8 mouse cellular contexts compared by ENCODE assay signal in genomic region chr19:32755104-32755791, GRCm38 (mm10). TPM values are rescaled to one million over a fixed set of nuclear protein-coding genes. Genes with fewer than 3 reads are reported as not detected.
A peak's percentile ranks its signal among the peaks of the same experiment; 100 is the strongest.
DNase-seq lines count a peak whose midpoint lies in the region; ATAC-seq lines count a peak whose summit lies in the region.

No protein-coding gene starts in this region.

- no peak for DNase-seq in lung, adult 18-20 months
- peak; percentile 47 to 79 for DNase-seq in cerebellum, postnatal 14 days
- DNase-seq in hindbrain, embryonic 14.5 days (ENCODE audit: low spot score): peak; percentile 38
- DNase-seq in right cerebral cortex, adult 2 months (ENCODE audit: low spot score in 2 of 2): no peak

- H3K9me3 ChIP-seq in lung, embryonic 16.5 days (ENCODE audit: control insufficient read depth, low read length): no peaks in the 10 kb centered on the region
- H3K9me3 ChIP-seq in hindbrain, embryonic 14.5 days (ENCODE audit: control insufficient read depth, low read length): no peaks in the 10 kb centered on the region
- no peaks in the 10 kb centered on the region for H3K9me3 ChIP-seq in midbrain, embryonic 15.5 days

- peak overlapping the region; percentile 87 for H3K9ac ChIP-seq in lung, embryonic 16.5 days (ENCODE audit: low read length)
- peak overlapping the region; percentile 72 for H3K9ac ChIP-seq in hindbrain, embryonic 14.5 days
- H3K9ac ChIP-seq in midbrain, embryonic 15.5 days: peak overlapping the region; percentile 96

- ATAC-seq in lung, embryonic 16.5 days (ENCODE audit: low read depth): no peak
- no peak for ATAC-seq in hindbrain, embryonic 14.5 days (ENCODE audit: low FRiP score)
- no peak for ATAC-seq in midbrain, embryonic 15.5 days (replicated peaks)
- no peak for ATAC-seq in inflammation-experienced regulatory T-cells, adult 6 months
- no peak for ATAC-seq in megakaryocyte-erythroid progenitor cell, adult 5-6 weeks (replicated peaks; ENCODE audit: low FRiP score, low TSS enrichment, poor library complexity, severe bottlenecking)

- H3K27me3 ChIP-seq in lung, embryonic 16.5 days (ENCODE audit: control insufficient read depth, insufficient read depth, low read depth, low read length): peaks cover 2% of the 10 kb centered on the region; the same call in 1 of the 2 replicates
- H3K27me3 ChIP-seq in hindbrain, embryonic 14.5 days (ENCODE audit: control insufficient read depth, insufficient read depth, low read length): no peaks in the 10 kb centered on the region
- peaks cover 4% of the 10 kb centered on the region; the same call in 1 of the 2 replicates for H3K27me3 ChIP-seq in midbrain, embryonic 15.5 days (replicated peaks)

- peak overlapping the region; percentile 96 for H3K4me3 ChIP-seq in lung, embryonic 16.5 days (ENCODE audit: low read length)
- H3K4me3 ChIP-seq in hindbrain, embryonic 14.5 days (replicated peaks; ENCODE audit: low read length): peak overlapping the region; percentile 92
- H3K4me3 ChIP-seq in midbrain, embryonic 15.5 days: peak overlapping the region; percentile 92

- peak overlapping the region; percentile 97 for H3K4me2 ChIP-seq in lung, embryonic 16.5 days (ENCODE audit: low read depth, low read length)
- peak overlapping the region; percentile 99 for H3K4me2 ChIP-seq in hindbrain, embryonic 14.5 days (replicated peaks)
- H3K4me2 ChIP-seq in midbrain, embryonic 15.5 days: peak overlapping the region; percentile 96

- peak overlapping the region; percentile 96 for H3K27ac ChIP-seq in lung, embryonic 16.5 days (ENCODE audit: low read length)
- H3K27ac ChIP-seq in hindbrain, embryonic 14.5 days: peak overlapping the region; percentile 98; the same call in 1 of the 2 replicates
- peak overlapping the region; percentile 100 for H3K27ac ChIP-seq in midbrain, embryonic 15.5 days

- H3K36me3 ChIP-seq in lung, embryonic 16.5 days (ENCODE audit: control insufficient read depth, insufficient read depth, low read length): no peaks in the 10 kb centered on the region
- H3K36me3 ChIP-seq in hindbrain, embryonic 14.5 days (replicated peaks; ENCODE audit: control insufficient read depth, insufficient read depth): no peaks in the 10 kb centered on the region
- H3K36me3 ChIP-seq in midbrain, embryonic 15.5 days (replicated peaks): no peaks in the 10 kb centered on the region

- WGBS in lung, embryonic 16.5 days: 5% methylated on average over 12 of the region's 12 CpGs
- WGBS in hindbrain, embryonic 14.5 days: 4% methylated on average over 12 of the region's 12 CpGs
- 5% methylated on average over 12 of the region's 12 CpGs for WGBS in midbrain, embryonic 15.5 days

- H3K4me1 ChIP-seq in lung, embryonic 16.5 days (replicated peaks; ENCODE audit: control insufficient read depth, insufficient read depth, low read length): peaks cover 5% of the 10 kb centered on the region; the same call in 1 of the 2 replicates
- H3K4me1 ChIP-seq in hindbrain, embryonic 14.5 days (replicated peaks; ENCODE audit: control insufficient read depth, insufficient read depth, low read length): peaks cover 17% of the 10 kb centered on the region; the same call in 1 of the 2 replicates
- H3K4me1 ChIP-seq in midbrain, embryonic 15.5 days: peaks cover 19% of the 10 kb centered on the region

RNA-seq across cellular contexts. Expression of gene Pten, which starts 2.0 kb away (rescaled TPM):
- 9.1 and 9.5 TPM in 2 replicates for polyA plus RNA-seq in lung, embryonic 16.5 days (2015; fragmentation: Nextera tagmentation; extraction: Ambion mirVana)
- polyA plus RNA-seq in hindbrain, embryonic 14.5 days (2014; fragmentation: Nextera tagmentation; extraction: Ambion mirVana): 21.8 and 22.8 TPM in 2 replicates
- 10.5 and 12.2 TPM in 2 replicates for polyA plus RNA-seq in midbrain, embryonic 15.5 days (2015; fragmentation: Nextera tagmentation; extraction: Ambion mirVana)
- polyA plus RNA-seq in inflammation-experienced regulatory T-cells, adult 6 months (2017; shearing (Covaris generic)): 10 to 100 TPM; 13.6 to 17.2 (median 16.0) TPM
- 51.0 and 53.2 TPM in 2 replicates for total RNA-seq in megakaryocyte-erythroid progenitor cell, adult 5-6 weeks (2014; fragmentation: Nextera tagmentation)
- total RNA-seq in megakaryocyte-erythroid progenitor cell, adult 5-6 weeks (2017): 63.2 and 90.9 TPM in 2 replicates

RNA-seq across cellular contexts. Expression of gene Atad1, which starts 15.7 kb away (rescaled TPM):
- polyA plus RNA-seq in lung, embryonic 16.5 days (2015; fragmentation: Nextera tagmentation; extraction: Ambion mirVana): 57.9 and 62.8 TPM in 2 replicates
- 128 and 144 TPM in 2 replicates for polyA plus RNA-seq in hindbrain, embryonic 14.5 days (2014; fragmentation: Nextera tagmentation; extraction: Ambion mirVana)
- polyA plus RNA-seq in midbrain, embryonic 15.5 days (2015; fragmentation: Nextera tagmentation; extraction: Ambion mirVana): 106 and 110 TPM in 2 replicates
- polyA plus RNA-seq in inflammation-experienced regulatory T-cells, adult 6 months (2017; shearing (Covaris generic)): 100 to 1,000 TPM in 1 of 3 experiments, 10 to 100 TPM in 2; 92.3 to 115 (median 99.8) TPM
- total RNA-seq in megakaryocyte-erythroid progenitor cell, adult 5-6 weeks (2014; fragmentation: Nextera tagmentation): 31.4 and 49.4 TPM in 2 replicates
- 78.5 and 83.7 TPM in 2 replicates for total RNA-seq in megakaryocyte-erythroid progenitor cell, adult 5-6 weeks (2017)

Comparison
In these comparisons a context has a peak if more than half of its experiments do, and no peak if none do; other contexts are left out.
1. DNase-seq: peak in cerebellum, postnatal 14 days (2 of 2) and hindbrain, embryonic 14.5 days (single experiment); none in lung, adult 18-20 months (0 of 2) and right cerebral cortex, adult 2 months (0 of 2).
2. Peak in every context shown above with its lines, with median percentiles within 50 percentile points of each other: H3K27ac ChIP-seq, H3K4me2 ChIP-seq, H3K4me3 ChIP-seq and H3K9ac ChIP-seq.